22 mouse cellular contexts compared by ENCODE assay signal in genomic region chr7:101634513-101634912, GRCm38 (mm10). TPM values are rescaled to one million over a fixed set of nuclear protein-coding genes. Genes with fewer than 3 reads are reported as not detected.
DNase-seq lines count a peak whose midpoint lies in the region; ATAC-seq lines count a peak whose summit lies in the region.
"Had no signal": no experiment of that assay in that cellular context is flagged by ENCODE, and none has a peak within 500 bp of the region (broad histone marks: within the 10 kb centered on the region; RNA-seq: fewer than 3 reads in every experiment).

No protein-coding gene starts in this region.

- DNase-seq in spleen, postnatal 36 days (ENCODE audit: low spot score in 2 of 2) = peak; percentile 40
- no peak for DNase-seq in spleen, adult 12 weeks (ENCODE audit: low spot score)
- DNase-seq in ovary, adult 18-20 months (ENCODE audit: low spot score) = no peak
- DNase-seq in right cerebral cortex, postnatal 36 days (ENCODE audit: low spot score in 2 of 2) = no peak
- DNase-seq in kidney, adult 18-20 months = no peak
- DNase-seq: adrenal gland, postnatal 36 days; cerebellum, adult 8-10 months; gastrocnemius, postnatal 36 days; heart, postnatal 14 days; kidney, postnatal 14 days; layer of hippocampus, adult 9-11 months; lung, postnatal 4 days; right cerebral cortex, adult 18-20 months had no signal

- peak; percentile 76 for ATAC-seq in activated CD4-positive, CD25-positive, alpha-beta regulatory T cell, adult 4 months
- 0 out of 2 replicates have a peak, but pooled peaks have one; percentile 23 for ATAC-seq in neutrophil, adult 5-6 weeks (ENCODE audit: extremely low read depth, insufficient number of reproducible peaks, low FRiP score, poor library complexity, severe bottlenecking)
- ATAC-seq: intestine, postnatal 0 days had no signal

RNA-seq across cellular contexts. Expression of gene Clpb, which starts 28.9 kb away (rescaled TPM):
- 10 to 100 TPM in 1 of 2 experiments, 1 to 10 TPM in 1; 8.8 to 13.3 TPM for polyA plus RNA-seq in activated CD4-positive, CD25-positive, alpha-beta regulatory T cell, adult 4 months (2017; shearing (Covaris generic))
- total RNA-seq in neutrophil, adult 5-6 weeks (2017) = 7.7 and 9.2 TPM in 2 replicates

RNA-seq across cellular contexts. Expression of gene Art2b, which starts 49.1 kb away (rescaled TPM):
- polyA plus RNA-seq in activated CD4-positive, CD25-positive, alpha-beta regulatory T cell, adult 4 months (2017; shearing (Covaris generic)) = 100 to 1,000 TPM in 1 of 2 experiments, 10 to 100 TPM in 1; 54.4 to 136 TPM
- 6.9 and 9.2 TPM in 2 replicates for total RNA-seq in neutrophil, adult 5-6 weeks (2017)
- total RNA-seq: adrenal gland, postnatal 36 days; gastrocnemius, postnatal 36 days; heart, postnatal 14 days; left cerebral cortex, adult 8-10 months had no signal
- polyA plus RNA-seq: embryonic facial prominence, embryonic 12.5 days; heart, embryonic 11.5 days; hindbrain, embryonic 14.5 days; limb, embryonic 14.5 days; midbrain, embryonic 12.5 days had no signal

Comparison
In these comparisons a context has a peak if more than half of its experiments do, and no peak if none do; other contexts are left out.
1. DNase-seq: peak in spleen, postnatal 36 days (2 of 2); none in spleen, adult 12 weeks (single experiment), ovary, adult 18-20 months (single experiment), right cerebral cortex, postnatal 36 days (0 of 2) and kidney, adult 18-20 months (single experiment).